Mouse (Mus musculus) embryo, embryonic 10 days (tissue): ENCODE data around the gene Drg1.
A peak's percentile ranks its signal among the peaks of the same experiment; 100 is the strongest.

Experiments
- DNase-seq: peaks from one replicate; pipeline ENCODE4 v3.0.0-alpha.2; 2015; ENCODE audit warnings: low spot score

The Drg1 gene

DNA sequence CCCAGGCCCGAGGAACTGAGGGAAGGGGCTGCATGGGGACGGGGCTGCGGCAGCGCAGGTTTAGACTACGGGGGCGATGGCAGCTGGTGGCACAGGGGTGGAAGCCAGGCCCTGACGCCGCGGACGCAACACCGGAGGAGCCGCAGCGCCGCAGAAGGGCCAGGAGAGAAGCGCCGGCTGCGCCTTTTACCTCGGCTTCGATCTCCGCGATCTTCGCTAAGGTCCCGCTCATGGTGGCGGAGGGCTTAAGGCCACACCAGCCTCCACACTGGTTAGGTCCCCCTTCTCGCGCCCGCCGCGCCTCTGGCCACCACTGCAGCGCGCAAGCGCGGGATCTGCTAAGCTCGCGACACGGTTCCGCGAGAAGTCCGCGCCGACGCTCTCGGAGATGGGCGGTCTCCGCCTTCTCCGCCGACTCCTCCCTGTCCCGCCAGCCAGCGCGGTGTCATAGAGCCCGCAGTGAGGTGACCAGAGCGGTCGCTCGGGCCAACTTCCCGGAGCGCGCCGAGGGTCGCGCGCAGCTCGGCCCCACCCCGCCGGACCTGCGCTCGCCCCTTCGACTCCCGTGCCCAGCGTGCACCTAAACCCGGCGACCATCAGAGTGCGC lies at the start of gene Drg1:
Drg1 (minus strand) TSS at position 337 of the 607 bp plus-strand sequence.
- peak; percentile 98 for DNase-seq

DNA sequence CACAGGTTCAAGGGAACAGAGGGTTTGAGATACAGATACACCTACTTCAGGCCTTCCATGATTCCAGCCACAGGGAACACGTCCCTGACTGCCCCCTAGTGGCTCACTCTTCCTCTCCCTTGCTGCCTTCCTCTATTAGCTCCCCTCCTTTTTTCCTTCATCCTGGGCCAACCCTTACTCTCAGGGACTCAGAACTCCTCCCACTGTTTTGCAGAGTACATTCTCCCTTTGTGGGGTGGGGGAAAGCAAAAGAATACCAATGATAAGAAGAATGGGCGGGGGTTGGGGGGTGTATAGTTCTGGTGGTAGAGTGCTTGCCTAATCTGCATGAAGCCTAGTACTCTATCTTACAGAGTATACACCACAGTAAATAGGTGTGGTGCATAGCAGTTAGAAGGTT lies 47.9 kb upstream of the Drg1 start:
- peak; percentile 74 for DNase-seq

DNA sequence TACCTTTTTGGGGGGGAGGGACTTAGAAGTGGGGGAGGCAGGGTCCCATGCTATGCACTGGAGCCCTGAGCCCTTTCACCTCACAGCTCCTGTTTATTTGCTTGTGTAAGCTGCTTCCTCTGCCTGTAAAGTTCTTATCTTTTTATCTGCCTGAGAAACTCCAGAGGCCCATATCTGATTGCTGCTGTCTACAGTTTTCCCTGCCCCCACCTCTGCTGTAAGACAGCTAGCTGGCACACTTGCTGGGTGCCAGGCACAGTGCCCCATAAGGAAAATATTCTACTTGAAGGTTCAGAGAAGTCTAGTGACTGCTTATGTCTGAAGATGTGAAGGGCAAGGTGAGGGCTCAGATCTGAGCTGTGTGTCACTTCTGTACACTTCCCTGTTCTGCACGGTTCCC lies 47.1 kb upstream of the Drg1 start:
- DNase-seq = no peak

DNA sequence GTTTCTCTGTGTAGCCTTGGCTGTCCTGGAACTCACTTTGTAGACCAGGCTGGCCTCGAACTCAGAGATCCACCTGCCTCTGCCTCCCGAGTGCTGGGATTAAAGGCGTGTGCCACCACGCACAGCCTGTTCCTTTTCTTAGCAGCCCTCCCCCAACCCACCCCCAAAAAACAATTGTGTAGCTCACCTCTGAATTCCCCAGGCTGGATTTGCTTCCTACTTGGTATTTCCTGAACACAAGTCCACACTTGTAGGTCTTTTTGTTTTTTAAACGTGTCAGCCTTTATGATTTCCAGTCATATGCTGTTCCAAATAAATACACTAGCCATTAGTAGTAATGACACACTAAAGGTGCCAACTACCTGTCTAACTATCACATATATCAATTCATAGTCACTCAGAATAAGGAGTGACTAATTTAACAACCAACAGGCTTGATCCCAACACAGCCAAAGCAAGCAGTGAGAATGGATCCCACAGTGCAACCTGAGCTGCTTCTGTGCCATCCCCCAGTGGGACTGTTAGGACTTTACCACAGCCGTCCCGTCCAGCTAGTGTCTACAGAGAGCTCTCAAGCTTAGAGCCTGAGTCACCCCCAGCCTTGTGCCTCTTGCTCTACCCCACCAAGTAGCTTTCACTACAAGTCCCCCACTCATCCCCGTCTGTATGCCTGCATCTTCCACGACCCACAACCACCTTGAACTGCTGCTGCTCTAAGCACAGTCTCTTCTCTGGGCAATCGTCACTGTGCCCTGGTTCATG lies 45.6 kb upstream of the Drg1 start:
- no peak for DNase-seq

DNA sequence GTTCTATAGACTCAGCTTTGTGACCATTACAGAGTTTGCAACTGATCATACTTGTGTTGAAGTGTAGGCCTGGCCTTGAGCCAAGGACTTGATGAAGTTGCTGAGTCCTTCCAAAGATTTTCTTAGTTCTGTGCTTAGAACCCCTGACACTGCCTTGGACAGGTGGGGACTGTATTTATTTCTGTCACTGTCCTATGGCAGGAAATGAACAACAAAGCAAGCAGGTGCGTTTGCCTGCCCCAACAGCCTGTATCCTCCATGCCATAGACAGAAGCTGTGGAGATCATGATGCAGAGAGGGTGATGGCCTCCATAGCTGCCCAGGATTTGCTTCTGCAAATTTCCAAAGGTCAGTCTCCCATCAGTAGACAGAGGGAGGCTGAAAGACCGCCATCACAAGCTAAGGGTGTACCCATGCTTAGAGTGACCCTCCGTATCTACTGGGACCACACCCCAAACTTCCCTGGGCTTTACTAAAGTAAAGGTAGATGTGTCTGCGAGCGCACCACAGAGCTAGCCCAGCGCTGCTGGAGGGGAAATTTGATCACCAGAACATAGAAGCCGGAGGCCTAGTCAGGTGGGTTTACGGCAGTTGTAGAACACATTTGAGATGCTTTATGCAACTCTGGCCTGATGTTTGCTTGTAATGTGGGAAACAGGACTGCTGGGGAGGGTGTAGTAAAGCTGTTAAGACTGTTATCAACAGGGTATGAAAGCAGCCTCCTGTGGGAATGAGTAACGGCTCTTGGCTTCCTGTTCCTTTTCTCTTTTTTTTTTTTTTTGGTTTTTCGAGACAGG lies 44.8 kb upstream of the Drg1 start:
- no peak for DNase-seq

DNA sequence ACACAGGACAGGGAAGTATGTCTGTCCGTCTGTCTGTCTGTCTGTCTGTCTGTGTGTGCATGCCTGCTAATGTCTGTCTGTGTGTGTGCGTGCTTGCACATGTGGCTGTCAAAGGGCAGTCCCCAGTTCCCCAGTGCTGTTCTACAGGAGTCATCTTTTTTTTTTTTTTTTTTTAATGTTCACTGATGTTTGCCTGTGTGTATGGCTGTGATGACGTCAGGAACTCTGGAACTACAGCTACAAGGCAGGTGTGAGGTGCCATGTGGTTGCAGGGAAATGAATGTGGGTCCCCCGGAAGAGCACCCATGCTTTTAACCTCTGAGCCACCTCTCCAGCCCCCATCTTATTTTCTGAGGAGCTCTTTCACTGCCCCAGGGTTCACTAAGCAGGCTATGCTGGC lies 43.7 kb upstream of the Drg1 start:
- no peak for DNase-seq

DNA sequence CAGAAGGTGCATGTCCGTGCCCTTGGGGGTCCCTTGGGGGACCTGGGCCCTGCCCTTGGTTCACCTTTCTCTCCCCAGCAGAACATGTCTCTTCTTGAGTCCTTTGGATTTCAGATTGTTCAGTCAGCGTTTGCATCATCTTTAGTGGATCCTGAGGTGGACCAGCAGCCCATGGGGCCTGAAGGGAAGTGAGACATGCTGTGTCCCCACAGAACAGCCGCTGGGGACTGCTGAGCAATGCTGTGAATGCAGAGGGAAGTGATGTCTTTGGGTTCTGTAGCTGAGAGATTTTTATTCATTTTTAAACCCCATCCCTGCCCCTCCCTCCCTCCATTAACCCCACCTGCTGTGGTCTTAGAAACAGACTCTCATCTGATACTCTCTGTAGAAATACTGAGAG lies 41.7 kb upstream of the Drg1 start:
- no peak for DNase-seq

DNA sequence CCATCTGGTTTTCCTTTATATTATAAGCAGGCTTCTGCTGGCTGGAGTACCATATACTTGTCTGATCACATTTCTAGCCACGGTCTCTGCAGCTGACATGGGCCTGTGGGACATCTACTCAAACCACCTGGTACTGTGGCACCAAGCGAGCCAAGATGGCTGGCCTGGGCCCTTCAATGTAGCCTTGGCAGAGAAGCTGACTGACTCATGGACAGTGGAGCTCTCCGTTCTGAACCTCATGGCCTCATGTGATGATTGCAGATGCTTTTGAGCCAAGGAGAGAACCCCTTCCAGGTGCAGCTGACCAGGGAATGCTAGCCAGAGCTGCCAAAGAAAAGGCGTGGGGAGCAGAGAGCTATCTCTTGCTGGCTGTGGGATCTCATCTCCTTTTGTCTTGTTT lies 39.6 kb upstream of the Drg1 start:
- DNase-seq = no peak

DNA sequence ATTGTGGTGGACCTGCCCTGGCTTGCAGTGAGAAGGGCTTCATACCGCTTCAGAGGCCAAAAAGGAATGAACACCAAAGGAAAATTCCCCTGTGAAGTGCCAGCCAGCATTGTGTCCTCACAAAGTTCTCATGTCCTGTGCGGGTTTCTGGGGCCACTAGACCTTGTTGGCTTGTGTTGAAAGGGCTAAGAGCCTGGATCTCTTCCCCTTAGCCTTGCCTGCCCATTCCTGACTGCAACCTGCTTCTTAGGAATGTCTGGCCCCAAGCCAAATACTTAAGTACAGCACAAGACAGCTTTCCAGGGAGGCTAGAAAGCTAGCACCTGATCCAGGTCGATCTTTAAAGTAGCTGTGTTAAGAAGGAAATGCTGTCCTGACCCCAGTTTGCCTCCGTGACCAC lies 36.6 kb upstream of the Drg1 start:
- DNase-seq = no peak

DNA sequence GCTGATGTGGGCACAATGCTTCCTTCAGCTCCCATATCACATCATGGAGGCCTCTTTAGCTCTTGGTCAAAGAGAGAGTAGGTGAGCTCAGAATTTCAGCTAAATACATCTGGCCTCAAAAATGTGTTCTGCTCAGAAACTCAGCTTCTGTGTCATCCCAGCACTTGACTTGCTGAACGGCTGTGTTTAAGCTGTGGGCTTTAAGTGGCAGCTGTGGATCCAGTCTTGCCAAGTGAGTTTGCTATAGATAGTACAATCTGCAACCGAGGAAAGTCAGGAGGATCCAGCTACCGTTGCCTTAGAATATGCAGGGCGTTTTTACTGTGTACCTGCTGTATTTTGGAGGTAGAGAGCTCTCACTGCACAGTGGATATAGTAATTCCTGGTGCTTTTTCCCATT lies 36.2 kb upstream of the Drg1 start:
- no peak for DNase-seq

DNA sequence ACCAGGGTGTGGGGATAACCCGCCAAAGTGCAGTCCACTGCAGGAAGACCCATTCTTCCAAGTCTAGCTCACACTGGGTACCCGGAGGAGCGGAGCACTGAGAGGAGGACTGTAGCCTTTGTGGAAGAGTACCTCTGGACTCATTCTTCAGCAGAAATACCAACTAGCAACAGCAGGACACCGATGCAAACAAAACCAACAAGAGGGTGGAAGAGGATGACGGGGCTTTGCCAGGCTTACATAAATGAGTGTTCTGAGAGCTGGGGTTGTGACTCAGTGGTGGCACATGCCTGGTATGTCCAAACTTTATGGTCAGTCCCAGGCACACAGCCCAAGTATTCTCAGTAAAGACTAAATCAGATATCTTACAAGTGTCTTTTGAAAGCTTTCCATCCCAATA lies 34.9 kb upstream of the Drg1 start:
- DNase-seq = no peak

DNA sequence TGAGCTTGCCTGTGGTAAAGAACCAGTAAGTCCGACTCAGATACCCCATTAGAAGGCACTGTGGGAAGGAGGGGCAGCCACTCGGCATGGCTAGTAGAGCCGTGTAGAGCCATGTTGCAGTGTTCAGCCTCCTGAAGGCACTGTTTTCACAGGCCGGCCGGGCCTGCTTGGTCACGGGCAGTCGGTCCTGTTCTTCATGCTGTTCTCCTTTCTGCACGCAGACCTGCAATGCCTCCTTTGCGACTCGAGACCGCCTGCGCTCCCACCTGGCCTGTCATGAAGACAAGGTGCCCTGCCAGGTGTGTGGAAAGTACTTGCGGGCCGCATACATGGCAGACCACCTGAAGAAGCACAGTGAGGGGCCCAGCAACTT lies 32.6 kb upstream of the Drg1 start:
- no peak for DNase-seq

DNA sequence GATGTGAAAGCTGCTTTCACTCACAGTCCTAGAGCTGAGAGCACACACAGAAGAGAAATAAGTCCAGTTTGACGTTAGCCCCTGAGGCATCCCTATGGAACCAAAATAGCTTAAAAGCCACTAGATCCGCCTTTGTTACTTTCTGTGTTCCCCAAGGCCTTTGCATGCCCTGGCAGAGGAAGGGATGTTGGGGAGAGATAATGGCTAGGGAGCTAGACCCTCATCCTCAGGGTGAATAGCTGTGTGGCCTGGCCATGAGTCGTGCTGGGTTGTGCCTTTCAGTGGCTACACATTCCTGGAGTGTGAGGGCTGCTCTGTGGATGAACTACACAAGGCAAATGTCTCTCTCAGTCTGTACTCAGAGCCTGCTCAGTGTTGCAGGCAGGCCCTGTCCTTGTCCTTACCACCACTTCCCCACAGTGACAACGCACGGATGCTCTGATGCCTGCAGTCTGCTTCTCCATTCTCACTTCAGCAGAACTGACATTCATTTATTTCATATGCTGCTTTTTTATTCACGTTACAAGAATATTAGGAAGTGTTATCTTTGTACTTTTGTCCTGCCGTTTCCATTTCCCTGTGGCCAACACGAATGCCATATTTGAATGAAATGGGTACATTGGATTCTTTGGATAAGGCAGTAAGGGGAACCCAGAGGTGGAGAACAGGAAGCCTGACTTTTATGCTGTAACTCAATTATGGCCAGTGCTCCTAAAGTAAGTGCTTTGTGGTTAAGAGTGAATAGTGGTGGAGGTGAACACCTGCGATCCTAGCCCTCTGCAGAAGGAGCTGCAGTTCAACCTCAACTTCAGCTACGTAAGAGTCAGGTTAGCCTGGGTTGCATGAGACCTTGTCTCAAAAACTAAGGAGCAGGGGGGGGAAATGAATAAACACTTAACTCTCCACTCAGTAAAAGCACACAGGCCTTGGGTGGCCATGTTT lies 31.9 kb upstream of the Drg1 start:
- no peak for DNase-seq

DNA sequence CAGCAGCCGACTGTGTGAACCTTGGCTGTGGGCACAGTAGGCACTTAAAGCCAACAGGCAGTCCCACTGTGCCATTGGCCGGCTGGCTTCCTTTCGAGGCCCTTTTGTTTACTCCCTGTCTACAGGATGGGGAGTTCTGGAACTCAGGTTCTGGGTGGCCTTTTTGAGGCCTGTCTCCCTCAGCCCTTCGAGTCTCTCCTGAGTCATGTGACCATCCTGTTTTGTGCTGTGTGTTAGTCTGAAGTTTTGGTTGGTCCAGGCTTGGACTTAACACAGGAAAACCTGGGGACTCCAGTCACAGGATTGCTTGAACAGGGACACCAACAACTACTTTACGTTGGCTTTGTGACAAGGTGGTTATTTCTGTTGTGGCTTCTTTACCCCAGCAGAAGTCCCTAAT lies 29.8 kb upstream of the Drg1 start:
- DNase-seq = no peak

DNA sequence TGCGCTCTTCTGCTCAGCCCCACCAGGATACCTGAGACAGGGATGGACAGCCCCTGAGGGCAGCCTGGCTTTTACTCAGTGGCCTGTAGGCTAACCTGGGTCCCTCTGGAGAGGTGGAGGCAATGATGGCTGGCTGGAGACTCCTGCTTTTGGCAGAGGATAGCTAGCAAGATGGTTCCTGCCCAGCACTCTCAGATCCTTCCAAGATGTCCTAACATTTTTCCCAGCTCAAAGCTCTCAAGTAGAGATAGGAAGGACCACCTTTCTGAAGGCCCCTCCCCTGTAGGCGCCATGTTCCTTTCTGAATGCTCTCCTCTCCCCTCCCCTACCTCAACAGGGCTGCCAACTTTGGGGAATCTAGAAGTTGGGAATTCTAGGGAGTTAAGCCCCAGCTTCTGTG lies 28.4 kb upstream of the Drg1 start:
- DNase-seq = no peak

DNA sequence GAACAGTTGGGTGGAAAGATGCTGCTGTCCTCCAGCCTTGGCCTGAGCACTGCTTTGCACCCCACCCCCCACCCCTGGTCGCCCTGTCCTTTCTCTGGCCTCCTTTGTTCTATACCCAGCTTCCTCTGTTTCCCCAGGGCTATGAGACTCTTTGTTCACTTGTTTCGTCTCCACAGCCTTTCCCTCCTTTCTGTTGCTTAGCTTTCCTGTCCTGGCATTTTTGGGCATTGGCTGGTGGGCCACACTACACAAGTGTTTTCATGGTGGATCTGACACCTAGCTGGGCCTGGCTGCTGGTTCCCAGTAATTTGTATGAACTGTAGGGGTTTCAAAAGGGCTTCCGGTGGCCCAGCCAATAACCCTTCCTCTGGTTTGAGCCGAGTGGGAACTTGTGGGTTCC lies 27.1 kb upstream of the Drg1 start:
- DNase-seq = no peak

DNA sequence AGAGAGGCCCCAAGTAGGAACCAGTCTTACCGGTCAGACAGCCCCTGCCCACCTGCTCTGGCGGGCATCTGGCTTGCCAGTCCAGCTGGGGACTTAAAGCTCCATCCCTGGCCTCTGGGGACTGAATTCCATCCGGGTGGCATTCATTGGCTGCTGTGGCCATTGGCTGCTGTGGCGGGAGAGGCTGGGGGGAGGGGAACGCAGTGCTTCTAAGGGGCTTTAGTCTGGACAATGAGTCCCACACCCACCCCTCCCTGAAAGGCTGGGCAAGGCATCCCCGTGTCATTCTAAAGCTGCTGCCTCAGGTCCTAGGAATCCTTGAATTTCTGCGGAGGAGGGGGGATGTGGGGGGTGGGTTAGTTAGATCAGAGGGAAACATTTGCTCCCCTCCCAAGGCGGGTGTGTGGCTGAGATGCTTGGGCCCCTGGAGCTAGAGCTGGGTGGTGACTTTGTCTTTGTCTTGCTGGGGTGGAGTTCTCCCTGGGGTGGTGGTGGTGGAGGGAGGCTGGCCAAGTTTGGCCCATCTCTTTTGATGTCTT lies 26.6 kb upstream of the Drg1 start:
- peak; percentile 88 for DNase-seq

DNA sequence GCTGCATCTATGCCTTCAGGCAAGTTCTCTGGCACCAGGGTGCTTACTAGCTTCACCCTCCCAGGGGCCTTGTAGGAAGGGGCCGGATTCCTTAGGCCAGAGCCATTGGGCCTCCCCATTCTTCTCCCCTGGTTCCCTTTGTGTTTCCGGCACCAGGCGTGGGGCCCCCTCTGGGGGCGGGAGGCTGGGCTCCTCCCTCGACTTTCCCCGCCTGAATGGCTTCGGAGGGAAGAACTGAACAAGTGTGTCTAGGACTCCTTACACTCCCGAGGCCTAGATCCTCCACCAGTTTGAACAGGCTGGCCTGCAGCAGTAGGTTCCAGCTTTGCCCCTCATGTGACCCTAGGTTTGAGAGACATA lies 25.8 kb upstream of the Drg1 start:
- DNase-seq = peak; percentile 76

DNA sequence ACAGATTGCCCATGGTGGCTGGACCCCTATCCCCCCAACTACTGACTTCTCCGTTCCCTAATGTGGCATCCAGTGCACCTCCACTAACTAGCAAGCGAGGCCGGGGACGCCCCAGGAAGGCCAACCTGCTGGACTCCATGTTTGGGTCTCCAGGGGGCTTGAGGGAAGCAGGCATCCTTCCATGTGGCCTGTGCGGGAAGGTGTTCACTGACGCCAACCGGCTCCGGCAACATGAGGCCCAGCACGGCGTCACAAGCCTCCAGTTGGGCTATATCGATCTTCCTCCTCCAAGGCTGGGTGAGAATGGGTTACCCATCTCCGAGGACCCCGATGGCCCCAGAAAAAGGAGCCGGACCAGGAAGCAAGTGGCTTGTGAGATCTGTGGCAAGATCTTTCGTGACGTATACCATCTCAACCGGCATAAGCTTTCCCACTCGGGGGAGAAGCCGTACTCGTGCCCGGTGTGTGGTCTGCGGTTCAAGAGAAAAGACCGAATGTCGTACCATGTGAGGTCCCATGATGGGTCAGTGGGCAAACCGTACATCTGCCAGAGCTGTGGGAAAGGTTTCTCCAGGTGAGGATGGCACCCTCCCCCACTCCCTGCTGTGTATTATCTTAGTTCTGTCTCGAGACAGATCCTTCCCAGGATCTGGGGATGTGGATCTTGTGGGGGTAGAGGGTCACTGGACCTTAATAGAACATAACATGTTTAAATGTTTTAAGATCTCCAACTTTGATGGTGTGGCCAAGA lies 25.3 kb upstream of the Drg1 start:
- DNase-seq = peak; percentile 44

DNA sequence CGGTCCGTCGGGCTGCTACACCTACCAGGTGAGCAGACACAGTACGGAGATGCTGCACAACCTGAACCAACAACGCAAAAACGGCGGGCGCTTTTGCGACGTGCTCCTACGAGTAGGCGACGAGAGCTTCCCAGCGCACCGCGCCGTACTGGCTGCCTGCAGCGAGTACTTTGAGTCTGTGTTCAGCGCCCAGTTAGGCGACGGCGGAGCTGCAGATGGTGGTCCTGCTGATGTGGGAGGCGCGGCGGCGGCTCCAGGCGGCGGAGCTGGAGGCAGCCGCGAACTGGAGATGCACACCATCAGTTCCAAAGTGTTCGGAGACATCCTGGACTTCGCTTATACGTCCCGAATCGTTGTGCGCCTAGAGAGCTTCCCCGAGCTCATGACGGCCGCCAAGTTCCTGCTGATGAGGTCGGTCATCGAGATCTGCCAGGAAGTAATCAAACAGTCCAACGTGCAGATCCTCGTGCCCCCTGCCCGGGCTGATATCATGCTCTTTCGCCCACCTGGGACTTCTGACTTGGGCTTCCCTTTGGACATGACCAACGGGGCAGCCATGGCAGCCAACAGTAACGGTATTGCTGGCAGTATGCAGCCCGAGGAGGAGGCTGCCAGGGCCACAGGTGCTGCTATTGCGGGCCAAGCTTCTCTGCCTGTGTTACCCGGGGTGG lies 24.6 kb upstream of the Drg1 start:
- DNase-seq = peak; percentile 51
